Mouse (Mus musculus): ENCODE measurements around the gene Adam33. TPM values are rescaled to one million over a fixed set of nuclear protein-coding genes. Genes with fewer than 3 reads are reported as not detected.

Gene Adam33
- total RNA-seq, 2 experiments from 2014 or later = 1.5 to 1.6 TPM

DNA sequence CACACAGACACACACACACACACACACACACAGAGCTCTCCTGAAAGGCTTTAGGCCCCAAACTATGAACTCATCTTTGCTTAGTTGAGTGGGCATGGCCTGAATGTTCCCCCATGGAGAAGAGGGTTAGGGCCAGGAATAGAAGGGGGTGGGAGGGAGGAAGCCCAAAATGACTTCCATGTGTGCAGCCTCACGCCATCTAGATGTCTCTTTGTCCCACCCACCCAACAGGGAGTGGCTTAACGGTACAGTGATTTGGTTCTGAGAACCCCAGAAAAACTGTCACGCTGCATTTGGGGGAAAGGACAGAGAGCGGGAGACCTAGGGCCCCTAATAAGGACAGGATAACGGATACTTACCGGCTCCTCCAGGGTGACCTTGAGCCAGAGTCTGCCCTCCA lies 2.8 kb downstream of the Adam33 start:
- intact Hi-C loops (cut with DNase I) = no loop called here
- DNase-seq (ENCODE audit: extremely low spot score in 1 of 2, low spot score in 2 of 2) = peak in 1 of 2 experiments; percentile 18

GRCm38 (mm10) chr2:131059781-131060540 lies 3.7 kb downstream of the Adam33 start:
- peak in 1 of 2 experiments; percentile 28 for DNase-seq (ENCODE audit: extremely low spot score in 1 of 2, low spot score in 2 of 2)
- intact Hi-C loops (cut with DNase I) = loop anchor here (10.0 kb wide), 1 partner anchor 355 kb away; no protein-coding TSS in a partner anchor

DNA sequence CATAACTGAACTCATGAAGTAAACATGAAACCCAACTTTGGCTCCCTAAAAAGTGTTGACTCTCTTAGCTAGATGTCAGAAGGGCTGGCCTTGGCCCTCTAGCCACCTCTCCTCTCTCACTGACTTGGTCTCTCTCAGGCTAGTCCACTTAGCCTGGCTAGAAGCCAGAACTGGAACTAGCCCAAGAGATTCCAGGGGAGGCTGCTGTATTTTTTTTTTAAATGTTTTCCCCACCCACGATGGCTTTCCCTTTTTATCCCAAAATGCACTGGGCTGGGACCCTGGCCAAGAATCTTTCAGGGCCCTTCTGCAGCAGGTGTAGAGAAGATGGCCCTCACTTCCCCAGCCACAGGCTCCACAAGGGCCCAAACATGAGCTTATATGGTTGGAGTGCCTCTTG lies 4.2 kb downstream of the Adam33 start:
- intact Hi-C loops (cut with DNase I) = loop anchor here (10.0 kb wide), 1 partner anchor 355 kb away; no protein-coding TSS in a partner anchor
- peak in 1 of 2 experiments; percentile 60 for DNase-seq (ENCODE audit: extremely low spot score in 1 of 2, low spot score in 2 of 2)

GRCm38 (mm10) chr2:131058672-131059071 lies 4.9 kb downstream of the Adam33 start:
- intact Hi-C loops (cut with DNase I) = loop anchor here (10.0 kb wide), 1 partner anchor 356 kb away; no protein-coding TSS in a partner anchor
- peak in 1 of 2 experiments; percentile 19 for DNase-seq (ENCODE audit: extremely low spot score in 1 of 2, low spot score in 2 of 2)

- peak in 1 of 2 experiments; percentile 41 for DNase-seq (ENCODE audit: extremely low spot score in 1 of 2, low spot score in 2 of 2)
- intact Hi-C loops (cut with DNase I) = loop anchor here (10.0 kb wide), 1 partner anchor 359 kb away; no protein-coding TSS in a partner anchor
These were observed 7.4 kb downstream of the Adam33 start for GRCm38 (mm10) chr2:131056191-131056590.

DNA sequence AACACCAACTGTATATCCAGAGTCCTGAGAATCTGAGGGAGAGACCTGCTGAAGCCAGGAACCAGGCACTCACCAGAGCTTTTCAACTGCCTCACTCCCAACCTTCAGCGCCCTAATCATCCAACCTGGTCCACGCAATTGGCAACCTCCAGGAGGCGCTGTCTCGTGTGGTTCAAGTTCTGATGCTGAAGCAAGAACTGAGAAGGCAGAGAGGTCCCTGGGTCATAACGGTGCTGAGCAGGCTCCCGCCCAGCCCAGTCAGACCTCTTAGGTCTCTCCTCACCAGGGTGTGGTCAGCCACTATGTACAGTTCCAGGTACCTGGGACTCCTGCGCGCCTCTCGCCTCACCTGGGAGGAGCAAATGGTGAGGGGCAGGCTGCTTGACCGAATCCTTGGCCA lies 8.0 kb downstream of the Adam33 start:
- DNase-seq (ENCODE audit: extremely low spot score in 1 of 2, low spot score in 2 of 2) = peak in 1 of 2 experiments; percentile 72
- intact Hi-C loops (cut with DNase I) = loop anchor here (10.0 kb wide), 1 partner anchor 359 kb away; no protein-coding TSS in a partner anchor

GRCm38 (mm10) chr2:131054646-131055264 lies 8.9 kb downstream of the Adam33 start:
- no peak for DNase-seq (ENCODE audit: extremely low spot score in 1 of 2, low spot score in 2 of 2)
- intact Hi-C loops (cut with DNase I) = loop anchor here (10.0 kb wide), 1 partner anchor 360 kb away; no protein-coding TSS in a partner anchor

- no peak for DNase-seq (ENCODE audit: extremely low spot score in 1 of 2, low spot score in 2 of 2)
- intact Hi-C loops (cut with DNase I) = loop anchor here (10.0 kb wide), 1 partner anchor 361 kb away; no protein-coding TSS in a partner anchor
These were observed 9.6 kb downstream of the Adam33 start for GRCm38 (mm10) chr2:131053851-131054645.

- no peak for DNase-seq (ENCODE audit: extremely low spot score in 1 of 2, low spot score in 2 of 2)
These were observed 10.7 kb downstream of the Adam33 start for GRCm38 (mm10) chr2:131052862-131053418.

GRCm38 (mm10) chr2:131052043-131052442 lies 11.6 kb downstream of the Adam33 start:
- intact Hi-C loops (cut with DNase I) = loop anchor here (10.0 kb wide), 1 partner anchor 363 kb away; no protein-coding TSS in a partner anchor
- no peak for DNase-seq (ENCODE audit: extremely low spot score in 1 of 2, low spot score in 2 of 2)

More at GRCm38 (mm10) chr2:131052862-131053418, 10.7 kb downstream of the Adam33 start:
- intact Hi-C loops (cut with DNase I) = loop anchor here (10.0 kb wide), 1 partner anchor 362 kb away; no protein-coding TSS in a partner anchor

DNA sequence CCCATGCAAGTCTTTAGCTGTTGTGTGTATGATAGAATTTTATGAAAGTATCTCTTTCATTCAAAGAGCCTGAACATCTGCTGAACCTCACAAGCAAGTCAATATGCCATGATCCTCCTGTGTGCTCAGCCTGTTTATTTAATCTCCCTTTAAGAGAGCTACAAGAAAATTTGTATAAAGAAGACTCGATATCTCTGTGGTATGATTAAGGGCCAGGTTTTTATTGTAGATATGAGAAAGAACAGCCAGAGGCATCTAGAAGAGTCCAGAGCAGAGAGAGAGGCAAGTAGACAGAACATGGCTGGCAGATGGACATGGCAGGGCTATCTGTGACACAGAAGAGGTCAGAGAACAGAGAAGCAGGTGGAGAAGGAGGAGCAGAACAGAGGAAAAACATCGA lies 17.6 kb downstream of the Adam33 start:
- intact Hi-C loops (cut with DNase I) = no loop called here
- no peak for DNase-seq (ENCODE audit: extremely low spot score in 1 of 2, low spot score in 2 of 2)

DNA sequence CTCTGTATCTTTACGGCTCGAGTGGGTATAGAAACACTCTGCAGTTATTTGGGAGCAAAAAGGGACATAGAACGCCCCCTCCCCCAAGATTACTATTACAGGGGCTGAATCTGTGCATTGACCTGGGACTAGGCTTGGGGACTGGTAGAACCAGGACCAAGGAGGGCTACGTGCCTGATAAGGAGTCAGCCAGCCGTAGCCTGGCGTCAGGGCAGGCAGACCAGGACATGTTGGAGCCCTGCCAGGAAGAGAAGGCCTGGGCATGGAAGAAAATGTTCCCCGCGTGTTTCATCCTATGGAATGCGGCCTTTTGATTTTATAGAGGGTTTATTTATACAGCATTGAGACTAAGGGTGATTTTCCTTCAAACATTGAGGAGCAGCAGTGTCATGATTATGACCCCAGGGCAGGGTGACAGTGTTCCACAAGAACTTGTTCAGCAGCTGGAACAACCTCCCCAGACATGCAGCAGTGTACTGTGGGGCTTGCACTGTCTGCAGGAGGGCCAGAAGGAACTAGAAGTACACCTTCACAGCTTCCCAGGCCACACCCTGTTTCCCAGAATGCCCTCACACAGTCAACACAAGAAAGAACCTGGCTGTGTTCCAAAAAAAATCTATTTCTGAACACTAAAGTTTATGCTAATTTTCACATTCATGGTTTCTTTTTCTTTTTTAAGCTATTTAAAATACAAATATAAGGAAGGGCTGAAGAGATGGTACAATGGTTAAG lies 18.5 kb downstream of the Adam33 start:
- no peak for DNase-seq (ENCODE audit: extremely low spot score in 1 of 2, low spot score in 2 of 2)
- intact Hi-C loops (cut with DNase I) = no loop called here

DNA sequence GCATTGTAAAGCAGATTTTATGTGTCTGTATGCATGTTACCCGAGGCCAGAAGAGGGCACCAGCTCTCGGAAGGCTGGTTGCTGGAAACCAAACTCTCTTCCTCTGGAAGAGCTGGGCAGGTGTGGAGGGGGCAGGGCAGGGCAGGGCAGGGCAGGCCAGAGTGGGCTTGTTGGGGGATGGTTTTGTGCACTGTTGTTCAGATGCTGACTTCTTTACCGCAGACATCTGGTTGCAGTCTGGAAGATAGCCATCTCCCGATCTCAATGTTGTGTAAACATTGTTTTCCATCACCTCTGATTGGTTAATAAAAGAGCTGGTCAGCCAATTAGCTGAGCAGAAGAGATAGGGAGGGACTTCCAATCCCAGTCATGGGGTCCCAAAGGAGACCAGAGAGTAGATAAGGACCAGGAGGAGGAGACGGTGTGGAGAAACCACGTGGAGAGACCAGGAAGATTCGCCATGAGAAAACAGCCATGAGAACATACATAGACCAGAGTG lies 19.2 kb downstream of the Adam33 start:
- intact Hi-C loops (cut with DNase I) = no loop called here
- no peak for DNase-seq (ENCODE audit: extremely low spot score in 1 of 2, low spot score in 2 of 2)

GRCm38 (mm10) chr2:131042988-131043387 lies 20.6 kb downstream of the Adam33 start, which contains the start of gene Gfra4:
Gene Gfra4 (minus strand): TSS chr2:131043088.
- intact Hi-C loops (cut with DNase I) = no loop called here
- no peak for DNase-seq (ENCODE audit: extremely low spot score in 1 of 2, low spot score in 2 of 2)

- peak; percentile 58 to 80 for DNase-seq (ENCODE audit: extremely low spot score in 1 of 2, low spot score in 2 of 2)
- intact Hi-C loops (cut with DNase I) = no loop called here
These were observed 22.5 kb downstream of the Adam33 start for GRCm38 (mm10) chr2:131040854-131041825.

DNA sequence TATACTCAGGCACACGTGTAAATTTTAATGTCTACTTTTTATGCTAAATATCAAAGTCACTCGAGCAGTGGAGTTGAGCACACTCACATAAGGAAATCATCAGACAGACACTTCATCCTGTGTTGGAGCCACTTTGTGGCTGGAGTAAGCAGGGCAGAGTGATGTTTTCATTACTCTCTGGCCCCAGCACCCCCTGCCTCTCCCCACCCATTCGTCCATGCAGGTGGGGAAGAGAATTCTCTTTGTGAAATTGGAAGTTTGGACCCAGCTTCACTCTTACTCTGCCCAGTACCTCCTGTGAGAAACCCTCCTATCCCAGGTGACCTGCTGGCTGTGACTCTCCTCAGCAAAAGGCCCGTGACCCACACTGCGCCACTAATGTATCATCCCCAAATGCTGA lies 24.9 kb downstream of the Adam33 start:
- intact Hi-C loops (cut with DNase I) = no loop called here
- DNase-seq (ENCODE audit: extremely low spot score in 1 of 2, low spot score in 2 of 2) = no peak

GRCm38 (mm10) chr2:131038197-131038596 lies 25.4 kb downstream of the Adam33 start:
- no peak for DNase-seq (ENCODE audit: extremely low spot score in 1 of 2, low spot score in 2 of 2)
- intact Hi-C loops (cut with DNase I) = no loop called here

All from left cerebral cortex, postnatal 10 days (tissue).